22 mouse cellular contexts compared by ENCODE assay signal in genomic region chr7:46895511-46895910, GRCm38 (mm10). TPM values are rescaled to one million over a fixed set of nuclear protein-coding genes. Genes with fewer than 3 reads are reported as not detected.
"Had no signal": no experiment of that assay in that cellular context is flagged by ENCODE, and none has a peak within 500 bp of the region (broad histone marks: within the 10 kb centered on the region; RNA-seq: fewer than 3 reads in every experiment).

No protein-coding gene starts in this region.

- ATAC-seq: intestine, embryonic 16.5 days; midbrain, embryonic 16.5 days had no signal

- H3K9me3 ChIP-seq: limb, embryonic 12.5 days; liver, embryonic 13.5 days; midbrain, embryonic 12.5 days; neural tube, embryonic 13.5 days had no signal

- H3K9ac ChIP-seq: limb, embryonic 12.5 days; liver, embryonic 13.5 days; midbrain, embryonic 12.5 days; neural tube, embryonic 13.5 days had no signal

- H3K27me3 ChIP-seq: limb, embryonic 12.5 days; liver, embryonic 13.5 days; midbrain, embryonic 12.5 days; neural tube, embryonic 13.5 days had no signal

- H3K4me2 ChIP-seq: limb, embryonic 12.5 days; liver, embryonic 13.5 days; midbrain, embryonic 12.5 days; neural tube, embryonic 13.5 days had no signal

- H3K4me3 ChIP-seq: limb, embryonic 12.5 days; liver, embryonic 13.5 days; midbrain, embryonic 12.5 days; neural tube, embryonic 13.5 days had no signal

- DNase-seq: kidney, adult 8-10 months; kidney, postnatal 36 days; layer of hippocampus, adult 9-11 months; layer of hippocampus, postnatal 36 days; liver; liver, embryonic 13.5 days; lung, adult 18-20 months; lung, postnatal 4 days; retina, postnatal 1 day; right cerebral cortex, postnatal 4 days; thymus, postnatal 36 days had no signal

- H3K4me1 ChIP-seq: limb, embryonic 12.5 days; liver, embryonic 13.5 days; midbrain, embryonic 12.5 days; neural tube, embryonic 13.5 days had no signal

- H3K27ac ChIP-seq: kidney, postnatal 0 days; limb, embryonic 12.5 days; liver, embryonic 13.5 days; midbrain, embryonic 12.5 days; neural tube, embryonic 13.5 days had no signal

RNA-seq across cellular contexts. Expression of gene Ldhc, which starts 34.5 kb away (rescaled TPM):
- total RNA-seq: layer of hippocampus, adult 18-20 months; layer of hippocampus, postnatal 36 days; left cerebral cortex, postnatal 36 days; megakaryocyte-erythroid progenitor cell, adult 5-6 weeks had no signal
- polyA plus RNA-seq: intestine, embryonic 16.5 days; kidney, postnatal 0 days; limb, embryonic 12.5 days; neural tube, embryonic 13.5 days; stomach, embryonic 16.5 days; thymus, postnatal 0 days had no signal
